Mouse (Mus musculus): ENCODE results near the gene Lrrc73. TPM values are rescaled to one million over a fixed set of nuclear protein-coding genes. Genes with fewer than 3 reads are reported as not detected.

Lrrc73 gene
- total RNA-seq, 1 experiment from 2014 or later: 5.3 TPM

DNA sequence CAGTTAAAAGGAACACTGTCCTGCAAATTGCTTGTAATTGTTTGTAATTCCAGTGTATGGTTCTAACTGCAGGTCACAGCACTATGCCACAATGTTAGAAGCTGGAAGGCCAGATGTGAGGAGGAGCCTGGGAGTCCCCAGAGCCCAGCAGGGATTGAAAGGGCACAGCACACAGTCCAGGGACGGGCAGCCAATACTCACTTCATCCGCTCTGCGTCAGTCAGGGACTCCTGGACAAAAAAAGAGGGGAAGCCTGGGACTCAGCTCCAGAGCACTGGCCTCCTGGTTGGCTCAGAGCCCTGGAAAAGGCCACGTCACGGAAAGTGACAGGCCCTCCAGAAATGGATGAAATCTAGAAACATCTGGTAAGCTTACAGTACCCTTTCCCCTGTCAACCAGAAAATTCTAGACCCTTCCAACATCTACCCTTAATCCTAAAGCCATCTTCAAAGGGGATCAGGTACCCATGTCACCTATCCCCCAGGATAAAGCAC is 8.9 kb downstream of the Lrrc73 start:
- no peak for DNase-seq

GRCm38 (mm10) chr17:46265502-46265901 is 12.2 kb downstream of the Lrrc73 start:
- DNase-seq: no peak

- DNase-seq: peak; percentile 79
Observed at GRCm38 (mm10) chr17:46265918-46266618, 12.7 kb downstream of the Lrrc73 start.

DNA sequence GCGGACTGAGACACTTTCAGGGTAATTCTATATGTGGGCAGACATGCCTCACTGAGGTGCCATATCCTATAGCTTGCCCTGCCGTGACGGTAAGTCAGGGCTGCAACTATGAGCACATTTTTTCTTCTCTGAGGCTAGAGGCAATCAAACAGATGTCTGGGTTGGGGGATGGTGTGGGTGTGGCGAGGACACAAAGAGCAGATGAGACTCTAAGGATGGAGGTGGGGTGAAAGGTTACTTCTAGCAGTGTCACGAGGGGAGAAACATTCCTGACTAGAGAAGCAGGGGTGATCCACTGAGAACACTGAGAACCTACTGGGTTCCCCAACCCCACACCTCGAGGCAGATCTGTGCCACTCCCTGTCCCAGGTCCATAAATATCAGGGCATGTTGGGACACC is 13.7 kb downstream of the Lrrc73 start:
- DNase-seq: no peak

DNA sequence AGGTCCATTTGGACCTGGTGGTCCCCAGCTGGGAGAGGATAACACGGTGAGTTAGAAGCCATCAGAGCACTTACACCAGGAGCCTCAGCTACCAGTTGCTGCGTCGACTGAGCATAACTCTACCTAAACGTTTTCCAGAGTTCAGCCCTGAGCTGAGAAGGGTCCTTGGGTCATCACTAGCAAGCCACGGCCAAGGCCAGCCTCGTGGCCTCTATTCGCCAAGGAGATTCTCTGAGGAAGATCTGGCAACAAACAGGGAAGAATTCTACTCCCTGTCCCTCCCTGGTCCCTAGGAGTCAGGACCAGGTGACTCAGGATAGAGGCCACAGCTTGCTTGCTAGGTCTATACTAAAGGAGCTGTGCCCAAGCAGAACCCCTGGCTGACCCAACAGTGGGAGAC is 14.2 kb downstream of the Lrrc73 start:
- DNase-seq: no peak

DNA sequence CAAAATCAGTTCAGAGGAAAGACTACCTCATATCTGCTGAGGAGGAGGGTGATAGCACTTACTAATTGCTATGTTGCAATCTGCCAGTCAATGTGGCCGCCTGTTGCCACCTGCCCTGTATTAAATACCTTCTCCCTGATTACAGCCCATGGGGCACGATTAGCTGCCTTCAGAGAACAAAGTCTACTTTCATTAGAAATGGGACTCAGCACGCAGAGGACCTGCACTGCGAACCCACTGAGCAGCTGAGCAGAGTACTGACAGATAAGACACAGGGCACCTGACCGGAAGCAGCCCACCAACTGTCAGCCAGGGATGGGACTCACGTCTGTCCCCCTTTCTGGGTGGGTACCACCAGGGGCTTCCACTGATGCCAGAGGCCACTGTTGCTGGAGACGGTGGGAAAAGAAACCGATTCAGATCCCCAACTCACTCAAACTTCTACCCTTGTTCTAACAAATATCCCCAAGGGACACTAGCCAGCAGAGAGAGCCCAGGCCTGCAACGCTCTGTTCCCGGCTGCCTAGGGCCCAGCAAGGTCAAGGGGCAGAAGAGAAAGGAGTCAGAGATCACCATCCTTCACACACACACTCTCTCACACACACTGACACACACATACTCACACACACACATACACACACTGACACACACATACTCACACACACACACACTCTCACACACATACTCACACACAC is 14.8 kb downstream of the Lrrc73 start:
- DNase-seq: no peak

- DNase-seq: no peak
Observed at GRCm38 (mm10) chr17:46269771-46270534, 16.6 kb downstream of the Lrrc73 start.

DNA sequence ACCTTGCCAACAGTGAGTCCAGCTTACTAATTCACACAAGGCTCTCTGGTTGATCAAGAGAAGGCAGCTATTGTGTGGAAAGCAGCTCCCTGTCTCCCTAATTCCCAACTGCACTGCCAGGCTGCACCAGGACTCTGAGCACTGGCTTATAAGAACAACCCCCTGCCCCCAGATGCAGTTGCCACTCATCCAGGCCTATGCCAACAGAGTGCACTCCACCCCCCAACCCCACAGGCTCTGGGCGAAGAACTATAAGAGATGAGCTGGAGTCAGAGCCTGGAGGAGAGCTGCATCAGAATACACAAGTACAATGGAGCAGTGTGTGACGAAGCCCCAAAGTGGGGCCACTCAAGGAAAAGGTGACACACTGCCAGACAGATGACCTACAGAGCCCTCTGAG is 18.7 kb downstream of the Lrrc73 start:
- DNase-seq: no peak

- DNase-seq: peak; percentile 60
Observed at GRCm38 (mm10) chr17:46272675-46273074, 19.3 kb downstream of the Lrrc73 start.

DNA sequence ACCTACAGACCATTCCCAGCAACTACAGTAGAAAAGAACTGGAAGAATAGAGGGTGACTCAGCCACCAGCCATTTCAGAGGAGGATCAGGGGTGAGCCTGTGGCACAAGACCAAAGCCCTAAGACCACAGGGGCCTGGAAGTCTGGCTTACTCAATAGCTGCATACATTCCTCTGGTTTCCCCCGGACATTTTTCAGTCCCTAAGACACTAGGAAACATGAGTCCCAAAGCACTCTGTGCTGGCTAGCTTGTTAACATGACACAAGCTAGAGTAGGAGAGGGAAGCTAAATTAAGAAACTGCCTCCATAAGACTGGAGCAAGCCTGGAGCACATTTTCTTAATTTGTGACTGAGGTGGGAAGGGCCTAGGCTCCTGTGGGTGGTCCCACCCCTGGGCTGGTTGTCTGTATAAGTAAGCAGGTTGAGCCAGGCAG is 20.5 kb downstream of the Lrrc73 start:
- no peak for DNase-seq

DNA sequence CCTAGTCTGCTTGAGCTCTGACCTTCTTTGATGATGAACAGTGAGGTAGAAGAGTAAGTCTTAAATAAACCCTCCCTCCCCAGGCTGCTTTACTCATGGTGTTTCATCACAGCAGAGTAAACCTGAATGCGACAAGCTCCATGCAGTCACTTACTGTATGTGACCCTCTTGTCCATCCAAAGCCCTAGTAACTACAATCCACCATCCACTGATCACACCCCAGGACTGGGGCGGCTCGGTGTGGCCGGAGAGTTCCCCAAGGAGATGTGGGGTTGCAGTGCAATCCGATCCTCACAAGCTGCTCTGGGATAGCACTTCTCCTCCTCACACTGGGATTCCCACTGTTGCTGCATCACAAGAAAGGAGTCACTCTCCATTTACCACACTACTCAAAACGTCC is 21.1 kb downstream of the Lrrc73 start:
- DNase-seq: no peak

DNA sequence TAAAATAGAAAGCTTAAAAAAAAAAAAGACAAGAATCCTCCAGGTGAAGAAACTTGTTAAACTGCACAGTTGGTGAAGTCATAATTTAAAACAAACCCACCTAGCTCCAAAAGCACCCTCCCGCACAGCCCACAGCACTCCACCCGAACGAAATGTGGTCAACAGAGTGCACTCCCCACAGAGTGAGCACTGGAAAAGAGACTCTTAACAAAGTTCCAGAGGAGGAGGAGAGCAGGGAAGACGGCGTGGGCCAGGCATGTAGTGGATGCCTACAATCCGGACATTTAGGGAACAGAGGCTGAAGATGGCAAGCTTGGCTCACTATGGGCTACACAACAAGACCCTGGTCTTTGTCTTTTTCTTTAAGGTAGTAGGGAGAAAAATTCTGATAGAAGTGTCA is 21.7 kb downstream of the Lrrc73 start:
- no peak for DNase-seq

DNA sequence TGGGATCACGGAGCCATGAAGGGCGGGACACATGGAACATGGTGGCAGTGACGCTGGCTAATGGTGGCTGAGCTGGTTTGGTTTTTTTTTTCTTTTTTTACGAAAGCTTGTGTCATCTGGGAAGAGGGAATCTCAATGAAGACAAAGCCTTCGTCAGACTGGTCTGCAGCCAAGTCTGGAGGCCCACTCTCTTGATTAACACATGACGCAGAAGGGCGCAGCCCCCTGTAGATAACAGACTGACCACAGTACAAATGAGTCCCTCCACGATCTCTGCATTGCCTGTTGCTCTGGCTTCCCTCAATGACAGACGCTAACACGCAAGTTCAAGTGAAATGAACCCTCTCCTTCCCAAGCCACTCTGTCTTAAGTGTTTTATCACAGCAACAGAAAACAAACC is 22.2 kb downstream of the Lrrc73 start:
- no peak for DNase-seq

DNA sequence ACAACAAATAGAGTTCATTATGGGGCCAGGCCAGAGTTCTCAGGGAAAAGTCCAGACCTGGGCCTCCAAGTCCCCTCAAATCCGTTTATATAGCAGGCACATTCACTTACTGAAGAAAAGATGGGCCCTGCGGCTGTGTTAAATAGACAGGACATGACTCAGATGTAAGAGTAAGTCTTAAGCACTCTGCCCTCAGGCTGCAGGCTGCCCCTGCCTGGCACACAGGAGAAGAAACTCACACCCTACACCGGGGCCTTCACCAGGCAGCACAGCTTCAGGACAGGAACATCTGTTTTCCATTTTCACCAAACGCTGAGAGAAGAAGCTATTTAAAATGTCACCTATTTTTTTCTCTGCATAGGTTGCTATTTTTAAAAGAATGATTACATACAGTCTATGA is 24.3 kb downstream of the Lrrc73 start:
- no peak for DNase-seq

GRCm38 (mm10) chr17:46278011-46278765 is 24.9 kb downstream of the Lrrc73 start:
- DNase-seq: peak; percentile 46

DNA sequence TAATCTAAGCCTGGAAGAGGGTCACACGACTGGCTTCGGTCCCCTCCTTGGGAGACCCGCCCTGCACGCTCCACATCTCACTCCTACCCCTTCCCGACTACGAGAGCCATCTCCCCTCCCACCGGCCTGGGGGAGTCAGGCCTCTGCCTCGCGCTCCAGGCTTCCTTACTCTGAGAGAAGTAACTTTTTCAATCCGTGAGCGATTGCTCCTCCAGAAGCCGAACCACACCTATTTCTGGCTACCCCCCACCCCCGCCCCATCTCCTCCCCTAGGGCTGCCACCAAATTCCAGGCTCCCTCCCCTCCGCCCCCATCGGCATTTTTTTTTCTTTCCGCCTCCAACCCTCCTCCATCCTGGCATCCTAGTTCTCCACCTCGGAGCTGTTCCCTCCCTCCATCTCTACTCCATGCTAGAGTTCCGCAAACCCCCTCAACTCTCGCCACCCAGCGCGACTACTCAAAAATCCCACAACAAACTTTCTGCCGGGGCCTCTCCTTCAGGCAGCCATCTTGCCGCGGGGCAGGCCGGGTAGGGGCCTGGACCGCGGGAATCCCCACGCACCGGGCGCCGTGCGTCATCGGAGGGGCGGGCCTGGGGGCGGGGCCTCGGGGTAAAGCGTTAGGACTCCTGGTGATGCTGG is 29.3 kb downstream of the Lrrc73 start, which contains the start of gene Tjap1:
Gene Tjap1, minus strand, starts transcription at position 544 of the 641 bp plus-strand sequence.
- DNase-seq: peak; percentile 92

GRCm38 (mm10) chr17:46283140-46283539 is 29.8 kb downstream of the Lrrc73 start:
- DNase-seq: no peak

- no peak for DNase-seq
Observed at GRCm38 (mm10) chr17:46283911-46284310, 30.6 kb downstream of the Lrrc73 start.

- DNase-seq: no peak
Observed at GRCm38 (mm10) chr17:46284653-46285052, 31.3 kb downstream of the Lrrc73 start.

DNA sequence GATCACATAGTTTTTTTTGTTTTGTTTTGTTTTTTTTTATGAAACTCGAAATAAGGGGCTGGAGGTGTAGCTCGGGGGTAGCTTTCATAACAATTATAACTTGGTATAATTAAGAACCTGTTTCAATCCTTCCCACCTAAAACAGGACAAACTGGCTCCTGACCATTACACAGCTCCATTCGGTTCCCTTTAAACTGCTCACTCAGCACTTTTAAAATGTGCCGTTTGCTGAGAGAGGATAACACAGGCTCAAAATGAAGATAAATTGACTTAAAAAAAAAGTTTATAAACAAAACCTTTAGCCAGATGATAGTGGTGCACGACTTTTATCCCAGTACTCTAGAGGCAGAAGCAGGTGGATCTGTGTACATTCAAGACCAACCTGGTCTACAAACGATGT is 32.1 kb downstream of the Lrrc73 start:
- DNase-seq: no peak

GRCm38 (mm10) chr17:46287678-46288095 is 34.4 kb downstream of the Lrrc73 start:
- peak; percentile 46 for DNase-seq

- DNase-seq: no peak
Observed at GRCm38 (mm10) chr17:46296601-46297000, 43.3 kb downstream of the Lrrc73 start.
